Comparison of ENCODE assay signal across 11 mouse cellular contexts in the genomic region with DNA sequence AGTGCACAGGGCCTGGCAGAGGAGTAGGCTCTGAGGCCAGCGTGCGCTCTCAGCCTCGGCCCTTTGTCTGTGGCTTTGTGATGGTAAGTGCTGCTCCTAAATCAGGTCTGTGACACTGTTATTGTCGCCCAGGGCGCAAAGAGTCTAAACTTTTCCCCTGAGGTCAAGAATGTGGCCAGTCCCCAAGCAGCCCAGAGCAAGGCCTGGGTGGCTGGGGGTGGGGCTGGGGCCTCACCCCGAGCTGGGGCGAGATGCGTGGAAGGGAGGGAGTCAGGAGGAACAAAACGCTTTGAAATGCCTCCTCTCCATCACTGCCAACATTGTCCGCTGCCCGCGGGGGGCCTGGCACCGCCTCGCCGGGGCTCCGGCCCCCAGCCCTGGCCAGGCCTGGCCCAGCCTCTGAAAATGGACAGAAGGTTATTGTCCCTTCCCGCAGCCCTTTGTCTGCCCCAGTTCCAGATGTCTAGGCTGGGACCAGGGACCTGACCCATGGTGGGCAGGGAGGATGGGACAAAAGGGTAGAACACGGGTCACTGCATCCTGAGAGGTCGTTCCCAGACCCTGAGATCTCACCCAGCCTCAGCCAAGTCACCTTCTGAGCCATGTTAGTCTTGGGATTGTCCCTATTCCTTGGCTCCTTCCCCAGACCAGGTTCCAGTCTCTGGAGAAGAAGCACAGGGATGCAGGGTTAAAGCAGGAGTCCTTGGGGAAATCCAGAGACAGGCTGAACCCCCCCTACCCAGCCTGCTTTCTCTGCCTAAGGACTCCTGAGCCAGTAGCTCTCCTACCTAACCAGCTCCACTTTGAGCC. TPM values are rescaled to one million over a fixed set of nuclear protein-coding genes. Genes with fewer than 3 reads are reported as not detected.
DNase-seq lines count a peak whose midpoint lies in the region; ATAC-seq and TF ChIP-seq lines count a peak whose summit lies in the region.
"Had no signal": no experiment of that assay in that cellular context is flagged by ENCODE, and none has a peak within 500 bp of the region (broad histone marks: within the 10 kb centered on the region; RNA-seq: fewer than 3 reads in every experiment).

No protein-coding gene starts in this region.

- intact Hi-C loops in gastrocnemius, adult 2 months (cut with DNase I) = loop anchor here (10.0 kb wide), 1 partner anchor 92 kb away; no protein-coding TSS in a partner anchor

- H3K27ac ChIP-seq in gastrocnemius, adult 2 months = peak overlapping the region; percentile 66
- H3K27ac ChIP-seq in embryonic facial prominence, embryonic 11.5 days (replicated peaks; ENCODE audit: low read depth, low read length) = no peak overlapping the region
- peak overlapping the region; percentile 84 for H3K27ac ChIP-seq in midbrain, embryonic 13.5 days

- TF ChIP-seq CTCF in gastrocnemius, adult 2 months (IDR thresholded peaks at IDR 0.05) = no peak

- H3K4me2 ChIP-seq in embryonic facial prominence, embryonic 11.5 days (ENCODE audit: low read depth, low read length) = no peak overlapping the region
- H3K4me2 ChIP-seq in midbrain, embryonic 13.5 days (replicated peaks) = peak overlapping the region; percentile 5; the same call in 1 of the 2 replicates

- WGBS in embryonic facial prominence, embryonic 11.5 days = 19% methylated on average over 19 of the region's 19 CpGs
- 4% methylated on average over 19 of the region's 19 CpGs for WGBS in midbrain, embryonic 13.5 days

- no peaks in the 10 kb centered on the region for H3K27me3 ChIP-seq in embryonic facial prominence, embryonic 11.5 days (ENCODE audit: control insufficient read depth, insufficient read depth, low read length)
- 0 out of 2 replicates have a peak, but pooled peaks cover 6% of the 10 kb centered on the region for H3K27me3 ChIP-seq in midbrain, embryonic 13.5 days

- 0 out of 2 replicates have a peak, but pooled peaks have one; percentile 12 for ATAC-seq in embryonic facial prominence, embryonic 11.5 days (replicated peaks; ENCODE audit: insufficient number of reproducible peaks, low FRiP score, low TSS enrichment, low read depth)
- ATAC-seq in midbrain, embryonic 13.5 days = 0 out of 2 replicates have a peak, but pooled peaks have one; percentile 28
- ATAC-seq in activated CD4-positive, CD25-positive, alpha-beta regulatory T cell, adult 4 months = no peak

- H3K9me3 ChIP-seq in embryonic facial prominence, embryonic 11.5 days (replicated peaks; ENCODE audit: control insufficient read depth, low read length) = no peaks in the 10 kb centered on the region
- no peaks in the 10 kb centered on the region for H3K9me3 ChIP-seq in midbrain, embryonic 13.5 days

- no peaks in the 10 kb centered on the region for H3K36me3 ChIP-seq in embryonic facial prominence, embryonic 11.5 days (replicated peaks; ENCODE audit: control insufficient read depth, insufficient read depth, low read depth, low read length)
- H3K36me3 ChIP-seq in midbrain, embryonic 13.5 days = no peaks in the 10 kb centered on the region

- no peaks in the 10 kb centered on the region for H3K4me1 ChIP-seq in embryonic facial prominence, embryonic 11.5 days (ENCODE audit: control insufficient read depth, insufficient read depth, low read length)
- peaks cover 60% of the 10 kb centered on the region for H3K4me1 ChIP-seq in midbrain, embryonic 13.5 days (replicated peaks)

- H3K4me3 ChIP-seq in gastrocnemius, adult 2 months = peak overlapping the region; percentile 37
- no peak overlapping the region for H3K4me3 ChIP-seq in embryonic facial prominence, embryonic 11.5 days (ENCODE audit: low read depth, low read length)
- H3K4me3 ChIP-seq in midbrain, embryonic 13.5 days (replicated peaks) = no peak overlapping the region

- DNase-seq in gastrocnemius, adult 2 months = no peak
- no peak for DNase-seq in gastrocnemius, postnatal 4 days (ENCODE audit: low spot score in 2 of 2)
- peak; percentile 44 for DNase-seq in ES-CJ7 (ENCODE audit: low read depth, low spot score)
- DNase-seq in embryonic facial prominence, embryonic 11.5 days (ENCODE audit: low spot score) = no peak
- no peak for DNase-seq in adrenal gland, postnatal 4 days (ENCODE audit: low spot score in 2 of 2)
- no peak for DNase-seq in ovary, postnatal 10 days (ENCODE audit: low spot score)
- DNase-seq: cerebellum, adult 18-20 months; kidney, postnatal 10 days; right cerebral cortex, postnatal 14 days had no signal

- no peak overlapping the region for H3K9ac ChIP-seq in embryonic facial prominence, embryonic 11.5 days (replicated peaks; ENCODE audit: low read length)
- H3K9ac ChIP-seq in midbrain, embryonic 13.5 days (replicated peaks) = peak overlapping the region; percentile 32

RNA-seq across cellular contexts. Expression of a gene that starts 12.3 kb away (rescaled TPM):
- 1 to 10 TPM; 2.2 to 4.6 TPM for total RNA-seq in gastrocnemius, adult 2 months (2021)
- total RNA-seq in gastrocnemius, postnatal 4 days (2021) = 10 to 100 TPM; 40.0 to 52.1 TPM
- polyA plus RNA-seq in embryonic facial prominence, embryonic 11.5 days (2014; fragmentation: Nextera tagmentation; extraction: Ambion mirVana) = 6.1 and 7.5 TPM in 2 replicates
- polyA plus RNA-seq in midbrain, embryonic 13.5 days (2015; fragmentation: Nextera tagmentation; extraction: Ambion mirVana) = 14.6 and 20.7 TPM in 2 replicates
- 1 to 10 TPM; 1.2 to 1.4 TPM for polyA plus RNA-seq in activated CD4-positive, CD25-positive, alpha-beta regulatory T cell, adult 4 months (2017; shearing (Covaris generic))
- total RNA-seq in adrenal gland, postnatal 4 days (2021) = 10 to 100 TPM; 28.3 to 34.4 TPM

RNA-seq across cellular contexts. Expression of a gene that starts 32.4 kb away (rescaled TPM):
- 10 to 100 TPM; 11.9 to 12.7 TPM for total RNA-seq in gastrocnemius, adult 2 months (2021)
- 10 to 100 TPM; 35.6 to 40.8 TPM for total RNA-seq in gastrocnemius, postnatal 4 days (2021)
- polyA plus RNA-seq in embryonic facial prominence, embryonic 11.5 days (2014; fragmentation: Nextera tagmentation; extraction: Ambion mirVana) = 66.4 and 69.8 TPM in 2 replicates
- 74.4 and 76.0 TPM in 2 replicates for polyA plus RNA-seq in midbrain, embryonic 13.5 days (2015; fragmentation: Nextera tagmentation; extraction: Ambion mirVana)
- polyA plus RNA-seq in activated CD4-positive, CD25-positive, alpha-beta regulatory T cell, adult 4 months (2017; shearing (Covaris generic)) = 10 to 100 TPM; 44.3 to 45.0 TPM
- total RNA-seq in adrenal gland, postnatal 4 days (2021) = 10 to 100 TPM; 80.0 to 82.1 TPM

RNA-seq across cellular contexts. Expression of a gene that starts 36.8 kb away (rescaled TPM):
- total RNA-seq in gastrocnemius, adult 2 months (2021) = 10 to 100 TPM; 29.6 to 31.3 TPM
- total RNA-seq in gastrocnemius, postnatal 4 days (2021) = 10 to 100 TPM; 41.8 to 52.5 TPM
- 17.6 and 18.4 TPM in 2 replicates for polyA plus RNA-seq in embryonic facial prominence, embryonic 11.5 days (2014; fragmentation: Nextera tagmentation; extraction: Ambion mirVana)
- polyA plus RNA-seq in midbrain, embryonic 13.5 days (2015; fragmentation: Nextera tagmentation; extraction: Ambion mirVana) = 21.4 and 23.1 TPM in 2 replicates
- 10 to 100 TPM; 25.1 to 25.7 TPM for polyA plus RNA-seq in activated CD4-positive, CD25-positive, alpha-beta regulatory T cell, adult 4 months (2017; shearing (Covaris generic))
- total RNA-seq in adrenal gland, postnatal 4 days (2021) = 10 to 100 TPM; 49.5 to 55.6 TPM

RNA-seq across cellular contexts. Expression of a gene that starts 54.2 kb away (rescaled TPM):
- 1 to 10 TPM; 6.5 to 9.4 TPM for total RNA-seq in gastrocnemius, adult 2 months (2021)
- 10 to 100 TPM; 16.2 to 16.3 TPM for total RNA-seq in gastrocnemius, postnatal 4 days (2021)
- polyA plus RNA-seq in embryonic facial prominence, embryonic 11.5 days (2014; fragmentation: Nextera tagmentation; extraction: Ambion mirVana) = 11.0 and 11.3 TPM in 2 replicates
- polyA plus RNA-seq in midbrain, embryonic 13.5 days (2015; fragmentation: Nextera tagmentation; extraction: Ambion mirVana) = 29.5 and 32.5 TPM in 2 replicates
- 1 to 10 TPM; 1.3 to 1.5 TPM for polyA plus RNA-seq in activated CD4-positive, CD25-positive, alpha-beta regulatory T cell, adult 4 months (2017; shearing (Covaris generic))
- total RNA-seq in adrenal gland, postnatal 4 days (2021) = 10 to 100 TPM; 31.0 to 34.0 TPM

Comparison
In these comparisons a context has a peak if more than half of its experiments do, and no peak if none do; other contexts are left out.
1. RNA of a gene that starts 12.3 kb away (total RNA-seq): 40.0 to 52.1 TPM in gastrocnemius, postnatal 4 days and 28.3 to 34.4 TPM in adrenal gland, postnatal 4 days; 2.2 to 4.6 TPM in gastrocnemius, adult 2 months; every median in the first group is over 4 times any median in the second.